Mouse (Mus musculus) embryonic facial prominence, embryonic 12.5 days (tissue): ENCODE results near the gene Hnrnpa1. TPM values are rescaled to one million over a fixed set of nuclear protein-coding genes. Genes with fewer than 3 reads are reported as not detected.

Experiments
- ATAC-seq: fragments of 200-750 bp; cut with Nextera tagmentation; 2 replicates; pipeline ENCODE4 v1.8.0; 2017; ENCODE audit not compliant: insufficient number of reproducible peaks, insufficient read depth, low FRiP score, low TSS enrichment
- H3K27ac ChIP-seq: fragments of 300-500 bp; sonication (generic); 2 replicates; pipeline ENCODE4 v1.5.1; 2016; ENCODE audit warnings: mild to moderate bottlenecking
- H3K27me3 ChIP-seq: fragments of 300-500 bp; sonication (generic); 2 replicates; pipeline ENCODE4 v1.6.1; 2016; ENCODE audit warnings: mild to moderate bottlenecking, moderate library complexity
- H3K36me3 ChIP-seq: fragments of 300-500 bp; sonication (generic); 2 replicates; pipeline ENCODE4 v1.6.1; 2016; ENCODE audit warnings: mild to moderate bottlenecking
- H3K4me1 ChIP-seq: fragments of 300-500 bp; sonication (generic); 2 replicates; pipeline ENCODE4 v1.6.1; 2016
- H3K4me2 ChIP-seq: fragments of 300-500 bp; sonication (generic); replicated peaks from 2 replicates; pipeline ENCODE4 v1.6.1; 2016; ENCODE audit warnings: mild to moderate bottlenecking, moderate library complexity
- H3K4me3 ChIP-seq: fragments of 300-500 bp; sonication (generic); 2 replicates; pipeline ENCODE4 v1.5.1; 2016; ENCODE audit warnings: mild to moderate bottlenecking
- H3K9ac ChIP-seq: fragments of 300-500 bp; sonication (generic); 2 replicates; pipeline ENCODE4 v1.6.1; 2016; ENCODE audit warnings: mild to moderate bottlenecking, moderate library complexity
- H3K9me3 ChIP-seq: fragments of 300-500 bp; sonication (generic); 2 replicates; pipeline ENCODE4 v1.6.1; 2016; ENCODE audit warnings: mild to moderate bottlenecking, moderate library complexity
- WGBS: fragments of 180-500 bp; shearing (Covaris S2); methylation state at CpG from one replicate; pipeline ENCODE4 v1.1.7; 2016; 5-methylcytosine and 5-hydroxymethylcytosine counted together
- polyA plus RNA-seq: library from polyadenylated mRNA; unstranded; fragments of >200 nt; fragmentation: Nextera tagmentation; extraction: Ambion mirVana; gene quantifications from 2 replicates; pipeline ENCODE4 v1.2.1, GENCODE M21; 2016

Gene Hnrnpa1
- polyA plus RNA-seq, 1 experiment from 2014 or later: 1,244 TPM

DNA sequence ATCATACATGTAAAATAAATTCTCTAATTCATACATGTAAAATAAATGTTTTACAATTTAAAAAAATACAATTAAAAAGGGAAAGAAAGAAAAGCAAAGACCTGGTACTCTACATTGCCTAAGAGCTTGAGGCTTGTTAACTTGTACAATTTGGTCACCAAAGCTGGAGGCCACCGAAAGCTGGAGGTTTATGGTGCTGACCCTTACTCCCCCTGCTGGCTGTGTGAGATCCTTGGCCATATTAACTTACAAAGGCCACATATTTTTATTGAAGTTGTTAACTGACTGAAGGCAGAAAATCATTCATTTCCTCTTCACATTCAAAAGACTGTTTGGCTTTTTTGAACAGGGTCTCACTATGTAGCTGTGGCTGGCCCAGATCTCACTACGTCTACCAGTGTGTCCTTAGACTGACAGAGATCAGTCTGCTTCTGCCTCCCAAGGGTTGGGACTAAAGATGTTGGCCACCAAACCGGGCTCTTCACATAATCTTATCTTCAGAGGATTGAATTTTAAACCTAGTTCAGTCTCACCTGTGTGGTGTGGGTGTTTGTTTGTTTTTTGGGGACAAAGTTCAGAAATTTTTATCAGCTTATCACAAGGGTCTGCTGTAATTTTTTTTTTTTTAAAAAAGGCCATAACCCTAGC, 40.7 kb downstream of the Hnrnpa1 start:
- Histone ChIP-seq H3K27me3 (no peaks in the 10 kb centered on the region), H3K4me3 (no peak overlapping the region), H3K9ac (no peak overlapping the region), H3K27ac (no peak overlapping the region), H3K9me3 (no peaks in the 10 kb centered on the region), H3K4me1 (peaks cover 12% of the 10 kb centered on the region; the same call in 1 of the 2 replicates), H3K36me3 (no peaks in the 10 kb centered on the region), H3K4me2 (no peak overlapping the region)
- WGBS: 73% methylated on average over 3 of the region's 3 CpGs
- ATAC-seq: no peak

DNA sequence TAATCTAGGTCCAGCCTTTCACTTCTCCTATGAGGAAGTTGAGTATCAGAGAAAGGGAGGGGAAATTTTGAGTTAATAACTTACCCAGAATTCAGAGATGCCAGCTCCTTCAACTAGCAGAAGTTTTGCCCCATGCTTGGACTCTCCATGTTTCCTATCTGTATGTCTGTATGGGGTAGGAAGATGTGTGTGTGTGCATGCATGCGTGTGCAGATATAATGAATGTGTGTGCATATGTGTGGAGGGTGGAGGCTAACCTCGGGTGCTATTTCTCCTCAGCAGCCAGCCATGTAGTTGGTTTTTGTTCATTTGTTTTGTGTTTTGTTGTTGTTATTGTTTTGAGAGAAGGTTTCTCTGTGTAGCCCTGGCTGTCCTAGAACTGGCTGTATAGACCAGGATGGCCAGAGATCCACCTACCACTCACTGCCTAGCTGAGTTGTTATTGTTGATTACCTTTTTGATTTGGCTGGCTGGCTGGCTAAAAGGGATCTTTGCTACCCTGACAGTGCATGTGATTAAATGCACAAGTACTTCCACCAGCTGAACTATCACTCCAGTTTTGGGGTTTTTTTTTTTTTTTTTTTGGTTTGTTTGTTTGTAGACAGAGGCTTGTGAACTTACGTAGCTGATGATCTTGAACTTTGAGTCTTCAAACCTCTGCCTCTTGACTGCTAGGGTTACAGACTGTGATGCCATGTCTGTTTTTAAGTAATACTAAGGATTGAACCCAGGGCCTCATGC, 41.4 kb downstream of the Hnrnpa1 start:
- ATAC-seq: no peak
- Histone ChIP-seq H3K9ac (no peak overlapping the region), H3K36me3 (no peaks in the 10 kb centered on the region), H3K4me2 (no peak overlapping the region), H3K4me3 (no peak overlapping the region), H3K27me3 (no peaks in the 10 kb centered on the region), H3K27ac (no peak overlapping the region), H3K4me1 (peaks cover 12% of the 10 kb centered on the region; the same call in 1 of the 2 replicates), H3K9me3 (no peaks in the 10 kb centered on the region)
- WGBS: 92% methylated on average over 3 of the region's 3 CpGs

DNA sequence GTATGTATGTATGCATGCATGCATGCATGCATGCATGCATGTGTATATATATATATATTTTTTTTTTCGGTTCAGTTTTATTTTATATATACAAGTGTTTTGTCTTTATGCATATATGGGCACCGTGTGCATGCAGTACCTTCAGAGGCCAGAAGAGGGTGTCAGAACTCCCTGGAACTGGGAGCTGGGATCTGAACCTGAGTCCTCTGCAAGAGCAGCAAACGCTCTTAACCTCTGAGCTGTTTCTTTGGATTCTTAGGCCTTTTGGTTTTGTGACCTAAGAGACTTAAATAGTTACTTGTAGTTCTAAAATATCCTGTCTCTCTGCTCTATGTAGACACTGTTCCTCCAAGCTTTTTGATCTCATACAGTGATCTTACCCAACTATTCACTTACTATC, 43.8 kb downstream of the Hnrnpa1 start:
- no peak overlapping the region for H3K4me3 ChIP-seq
- H3K27me3 ChIP-seq: no peaks in the 10 kb centered on the region
- H3K9me3 ChIP-seq: no peaks in the 10 kb centered on the region
- H3K36me3 ChIP-seq: 0 out of 2 replicates have a peak, but pooled peaks cover 5% of the 10 kb centered on the region
- 57% methylated on average over 3 of the region's 3 CpGs for WGBS
- no peak overlapping the region for H3K27ac ChIP-seq
- ATAC-seq: no peak
- H3K4me1 ChIP-seq: peaks cover 15% of the 10 kb centered on the region; the same call in 1 of the 2 replicates
- no peak overlapping the region for H3K4me2 ChIP-seq
- H3K9ac ChIP-seq: no peak overlapping the region

DNA sequence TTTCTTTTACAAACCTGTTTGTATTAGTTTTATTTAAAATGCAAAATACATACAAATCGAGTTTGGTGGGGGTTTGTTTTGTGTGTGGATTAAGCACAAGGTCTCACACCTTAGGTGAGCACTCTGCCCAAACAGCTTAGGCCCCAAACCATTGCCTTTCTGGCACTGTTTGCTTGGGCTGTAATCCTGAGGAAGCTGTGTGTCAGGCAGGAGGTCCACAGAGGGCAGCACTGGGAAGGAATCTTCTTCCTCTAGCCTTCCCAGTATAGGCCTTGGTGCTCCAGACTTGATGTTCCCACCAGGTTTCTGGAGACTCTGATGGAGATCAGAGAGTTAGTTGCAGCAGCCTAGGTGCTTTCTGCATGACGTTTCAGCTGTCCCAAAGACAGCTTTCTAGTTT, 44.4 kb downstream of the Hnrnpa1 start:
- Histone ChIP-seq H3K9ac (no peak overlapping the region), H3K9me3 (no peaks in the 10 kb centered on the region), H3K27ac (peak overlapping the region; percentile 32; the same call in 1 of the 2 replicates), H3K4me2 (no peak overlapping the region), H3K36me3 (0 out of 2 replicates have a peak, but pooled peaks cover 6% of the 10 kb centered on the region), H3K4me3 (no peak overlapping the region), H3K4me1 (peaks cover 20% of the 10 kb centered on the region), H3K27me3 (no peaks in the 10 kb centered on the region)
- 34% methylated on average over 2 of the region's 2 CpGs for WGBS
- no peak for ATAC-seq

DNA sequence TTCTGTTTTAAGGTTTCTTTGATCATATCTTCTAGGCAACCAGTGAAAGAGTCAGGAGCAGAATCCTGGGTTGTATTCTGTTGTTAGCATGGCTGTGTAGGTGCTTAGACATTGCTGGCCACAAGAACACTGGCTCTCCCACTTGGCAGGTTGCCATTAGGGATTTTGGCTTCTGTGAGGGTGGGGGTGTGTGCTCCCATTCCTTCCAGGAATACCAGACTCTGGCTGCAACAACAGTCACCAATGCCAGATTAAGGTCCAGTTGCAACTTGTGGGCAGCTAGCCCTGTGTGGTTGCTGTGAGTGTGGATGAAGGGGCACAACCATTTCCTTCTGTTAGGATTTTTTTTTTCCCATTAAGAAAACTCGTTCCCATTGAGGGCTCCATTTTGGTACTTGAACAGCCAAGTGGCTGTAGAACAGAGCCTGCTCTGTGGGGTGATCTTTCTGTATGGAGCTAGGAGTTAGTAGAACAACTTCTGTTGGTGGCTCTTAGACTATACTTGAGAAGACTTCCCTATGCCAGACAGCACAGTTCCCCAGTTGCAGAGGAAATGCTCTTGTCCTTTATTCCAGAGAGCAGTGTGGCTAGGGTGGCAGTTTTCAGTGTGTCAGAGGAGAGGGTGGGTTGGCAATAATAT, 45.7 kb downstream of the Hnrnpa1 start:
- Histone ChIP-seq H3K27me3 (no peaks in the 10 kb centered on the region), H3K9me3 (no peaks in the 10 kb centered on the region), H3K27ac (no peak overlapping the region), H3K4me3 (no peak overlapping the region), H3K9ac (no peak overlapping the region), H3K36me3 (peaks cover 17% of the 10 kb centered on the region; the same call in 1 of the 2 replicates), H3K4me2 (no peak overlapping the region), H3K4me1 (peaks cover 32% of the 10 kb centered on the region)
- WGBS: 76% methylated on average over 1 of the region's 1 CpGs
- no peak for ATAC-seq

DNA sequence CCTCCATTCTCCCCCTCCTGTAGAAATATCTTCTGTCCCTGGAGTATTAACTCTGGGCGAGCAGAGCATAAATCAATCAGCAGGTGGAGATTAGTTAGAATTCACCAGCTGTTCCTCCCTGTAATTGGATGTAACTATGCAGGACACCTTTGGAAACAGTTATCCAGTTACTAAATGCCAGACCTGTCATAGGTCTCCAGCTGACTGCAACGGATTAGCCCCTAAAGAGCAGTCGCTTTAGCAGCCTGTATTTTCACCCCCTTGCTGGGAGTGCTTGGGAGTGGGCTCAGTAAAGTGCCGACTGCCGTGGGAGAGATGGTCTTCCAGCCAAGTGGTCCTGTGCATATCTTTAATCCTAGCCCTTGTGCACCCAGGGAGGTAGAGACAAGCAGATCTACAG, 49.4 kb downstream of the Hnrnpa1 start:
- peak overlapping the region; percentile 69 for H3K27ac ChIP-seq
- peaks cover 45% of the 10 kb centered on the region for H3K36me3 ChIP-seq
- H3K4me3 ChIP-seq: no peak overlapping the region
- peaks cover 32% of the 10 kb centered on the region for H3K4me1 ChIP-seq
- H3K9ac ChIP-seq: no peak overlapping the region
- no peak overlapping the region for H3K4me2 ChIP-seq
- ATAC-seq: no peak
- no peaks in the 10 kb centered on the region for H3K27me3 ChIP-seq
- peaks cover 3% of the 10 kb centered on the region; the same call in 1 of the 2 replicates for H3K9me3 ChIP-seq
- 54% methylated on average over 5 of the region's 5 CpGs for WGBS

DNA sequence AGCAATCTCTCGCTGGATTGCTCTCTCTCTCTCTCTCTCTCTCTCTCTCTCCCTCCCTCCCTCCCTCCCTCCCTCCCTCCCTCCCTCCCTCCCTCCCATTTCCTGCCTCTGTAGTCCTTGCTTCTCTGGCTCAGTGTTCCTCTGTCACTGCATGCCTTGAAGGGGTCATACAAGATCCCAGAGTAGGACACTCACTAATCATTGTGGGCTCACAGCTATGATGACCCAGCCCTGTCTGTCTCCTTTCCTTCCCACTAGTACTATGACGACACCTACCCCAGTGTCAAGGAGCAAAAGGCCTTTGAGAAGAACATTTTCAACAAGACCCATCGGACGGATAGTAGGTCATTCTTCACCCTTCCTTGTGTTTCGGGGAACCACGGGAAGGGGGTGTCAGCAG, 50.2 kb downstream of the Hnrnpa1 start:
- H3K27me3 ChIP-seq: no peaks in the 10 kb centered on the region
- H3K36me3 ChIP-seq: peaks cover 45% of the 10 kb centered on the region
- H3K27ac ChIP-seq: peak overlapping the region; percentile 69
- WGBS: 73% methylated on average over 6 of the region's 6 CpGs
- no peak for ATAC-seq
- no peak overlapping the region for H3K9ac ChIP-seq
- peaks cover 3% of the 10 kb centered on the region; the same call in 1 of the 2 replicates for H3K9me3 ChIP-seq
- H3K4me1 ChIP-seq: peaks cover 31% of the 10 kb centered on the region
- H3K4me2 ChIP-seq: no peak overlapping the region
- no peak overlapping the region for H3K4me3 ChIP-seq

DNA sequence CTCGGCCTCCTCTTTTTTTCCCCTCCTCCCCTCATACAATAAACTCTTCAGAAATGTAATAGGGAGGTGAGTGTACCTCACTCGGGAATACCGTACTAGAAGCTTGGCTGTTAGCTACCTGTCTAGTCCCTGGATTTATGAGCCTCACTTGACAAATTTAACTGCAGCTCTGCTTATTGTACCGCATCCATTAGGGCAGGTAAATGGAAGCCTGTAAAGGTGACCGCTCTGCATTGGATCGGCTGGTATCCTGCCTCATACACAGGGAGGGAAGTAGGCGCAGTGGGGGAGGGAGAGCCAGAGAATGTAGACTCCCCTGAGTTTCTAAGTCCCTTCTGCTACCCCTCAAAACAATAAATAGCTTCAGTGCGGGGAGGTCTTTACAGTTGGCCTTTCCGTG, 50.6 kb downstream of the Hnrnpa1 start:
- ATAC-seq: no peak
- H3K9ac ChIP-seq: no peak overlapping the region
- no peaks in the 10 kb centered on the region for H3K27me3 ChIP-seq
- no peak overlapping the region for H3K4me3 ChIP-seq
- peaks cover 31% of the 10 kb centered on the region for H3K4me1 ChIP-seq
- 0 out of 2 replicates have a peak overlapping the region, but pooled peaks have one; percentile 69 for H3K27ac ChIP-seq
- peaks cover 3% of the 10 kb centered on the region; the same call in 1 of the 2 replicates for H3K9me3 ChIP-seq
- WGBS: 90% methylated on average over 9 of the region's 9 CpGs
- no peak overlapping the region for H3K4me2 ChIP-seq
- H3K36me3 ChIP-seq: peaks cover 45% of the 10 kb centered on the region

DNA sequence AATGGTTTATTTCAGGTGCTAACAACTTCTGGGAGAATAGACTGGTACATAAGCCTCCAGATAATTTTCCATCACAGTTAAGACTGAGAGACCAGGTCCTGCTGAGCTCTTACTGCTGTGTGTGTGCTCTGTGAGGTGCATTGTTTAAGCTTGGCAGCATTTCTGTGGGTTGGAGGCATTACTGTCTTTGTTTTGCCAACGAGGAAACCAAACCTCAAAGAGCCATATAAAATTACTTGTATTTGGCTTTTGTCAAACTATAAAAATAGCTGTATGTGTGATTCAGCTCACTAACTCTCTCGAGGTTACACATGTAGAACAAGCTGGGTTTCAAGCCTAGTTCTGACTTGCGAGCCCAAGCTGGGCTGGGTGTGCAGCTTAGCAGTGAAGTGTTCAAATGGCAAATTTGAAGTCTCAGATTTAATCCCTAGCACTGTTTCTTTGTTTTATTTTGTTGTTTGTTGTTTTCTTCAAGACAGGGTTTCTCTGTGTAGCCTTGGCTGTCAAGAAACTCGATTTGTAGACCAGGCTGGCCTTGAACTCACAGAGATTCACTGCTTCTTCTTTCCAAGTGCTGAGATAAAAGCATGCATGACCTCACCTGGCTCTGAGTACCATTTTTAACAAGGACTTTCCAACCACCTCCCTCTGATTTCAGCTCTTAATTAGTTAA, 52.6 kb downstream of the Hnrnpa1 start:
- no peak overlapping the region for H3K9ac ChIP-seq
- peaks cover 49% of the 10 kb centered on the region for H3K4me1 ChIP-seq
- H3K36me3 ChIP-seq: peaks cover 45% of the 10 kb centered on the region
- no peak for ATAC-seq
- H3K9me3 ChIP-seq: peaks cover 3% of the 10 kb centered on the region; the same call in 1 of the 2 replicates
- 84% methylated on average over 4 of the region's 4 CpGs for WGBS
- H3K4me2 ChIP-seq: no peak overlapping the region
- H3K4me3 ChIP-seq: no peak overlapping the region
- no peak overlapping the region for H3K27ac ChIP-seq
- no peaks in the 10 kb centered on the region for H3K27me3 ChIP-seq

DNA sequence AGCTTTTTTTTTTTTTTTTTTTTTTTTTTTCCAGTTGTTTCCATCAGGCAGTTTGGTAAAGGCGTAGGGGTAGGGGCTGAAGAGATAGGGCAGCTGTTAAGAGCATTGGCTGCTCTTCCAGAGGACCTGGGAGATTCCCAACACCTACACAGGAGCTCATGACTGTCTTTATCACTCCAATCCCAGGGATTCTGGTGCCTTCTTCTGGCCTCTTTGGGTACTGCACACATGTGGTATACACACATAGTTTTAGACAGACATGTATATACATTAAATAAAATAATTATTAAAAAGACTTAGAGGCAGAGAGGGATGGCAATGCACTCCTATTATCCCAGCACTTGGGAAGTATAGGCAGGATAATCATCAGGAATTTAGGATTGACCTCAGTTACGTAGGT, 53.1 kb downstream of the Hnrnpa1 start:
- H3K36me3 ChIP-seq: peaks cover 46% of the 10 kb centered on the region

DNA sequence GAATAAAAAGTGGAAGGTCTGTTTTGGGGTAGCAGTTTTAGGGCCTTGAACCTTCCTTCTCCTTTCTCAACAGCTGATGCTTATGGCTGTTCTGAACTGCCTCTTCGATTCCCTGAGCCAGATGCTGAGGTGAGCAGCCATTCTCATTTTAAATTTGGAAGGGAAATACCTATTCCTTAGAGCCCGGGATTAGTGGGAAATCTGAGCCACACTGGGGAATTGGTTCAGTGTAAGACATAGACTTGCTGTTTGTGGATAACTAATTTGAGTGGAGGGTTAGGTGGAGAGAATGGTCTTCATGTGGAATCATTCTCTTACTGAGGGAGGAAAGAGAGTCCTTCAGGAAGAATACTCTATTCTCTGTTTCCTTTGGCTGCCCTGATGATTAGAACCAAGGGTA, 54.4 kb downstream of the Hnrnpa1 start:
- WGBS: 24% methylated on average over 2 of the region's 2 CpGs
- Histone ChIP-seq H3K27ac (peak overlapping the region; percentile 24; the same call in 1 of the 2 replicates), H3K9me3 (peaks cover 3% of the 10 kb centered on the region; the same call in 1 of the 2 replicates), H3K9ac (no peak overlapping the region), H3K4me1 (peaks cover 57% of the 10 kb centered on the region), H3K27me3 (no peaks in the 10 kb centered on the region), H3K4me3 (no peak overlapping the region), H3K4me2 (no peak overlapping the region), H3K36me3 (peaks cover 46% of the 10 kb centered on the region)
- no peak for ATAC-seq

More for the DNA sequence above, 53.1 kb downstream of the Hnrnpa1 start:
- peaks cover 55% of the 10 kb centered on the region for H3K4me1 ChIP-seq
- H3K9me3 ChIP-seq: peaks cover 3% of the 10 kb centered on the region; the same call in 1 of the 2 replicates
- H3K4me2 ChIP-seq: no peak overlapping the region
- no peaks in the 10 kb centered on the region for H3K27me3 ChIP-seq
- no peak overlapping the region for H3K4me3 ChIP-seq
- no peak overlapping the region for H3K27ac ChIP-seq
- no peak for ATAC-seq
- no peak overlapping the region for H3K9ac ChIP-seq
- WGBS: 91% methylated on average over 2 of the region's 2 CpGs
